Mouse (Mus musculus): ENCODE measurements at regions not wholly inside any gene's neighbourhood (a gene's known extent, or its start where the extent isn't known, plus 50 kb on each side); places are given as distances from the start of the nearest gene placed in this dataset.
A peak's percentile ranks its signal among the peaks of the same experiment; 100 is the strongest.

DNA sequence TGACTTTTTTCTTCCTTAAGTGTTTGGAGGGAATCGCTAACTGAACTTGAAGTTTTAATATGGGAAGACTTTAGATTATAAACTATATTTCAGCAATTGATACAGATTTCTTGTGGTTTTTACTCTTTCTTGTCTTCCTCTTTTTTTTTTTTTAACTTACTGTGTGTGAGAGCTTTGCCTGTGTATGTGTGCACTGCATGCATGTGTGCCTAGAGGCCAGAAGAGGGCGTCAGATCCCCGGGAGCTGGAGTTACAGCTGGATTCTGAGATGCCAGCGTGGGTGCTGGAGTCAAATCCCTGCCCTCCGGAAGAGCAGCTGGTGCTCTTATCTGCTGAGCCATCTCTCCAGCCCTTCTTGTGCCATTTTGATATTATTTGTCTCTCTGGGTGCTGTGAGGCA lies 129.6 kb downstream of the Trim33 start:
- DNase-seq (ENCODE audit: low read depth) = no peak

DNA sequence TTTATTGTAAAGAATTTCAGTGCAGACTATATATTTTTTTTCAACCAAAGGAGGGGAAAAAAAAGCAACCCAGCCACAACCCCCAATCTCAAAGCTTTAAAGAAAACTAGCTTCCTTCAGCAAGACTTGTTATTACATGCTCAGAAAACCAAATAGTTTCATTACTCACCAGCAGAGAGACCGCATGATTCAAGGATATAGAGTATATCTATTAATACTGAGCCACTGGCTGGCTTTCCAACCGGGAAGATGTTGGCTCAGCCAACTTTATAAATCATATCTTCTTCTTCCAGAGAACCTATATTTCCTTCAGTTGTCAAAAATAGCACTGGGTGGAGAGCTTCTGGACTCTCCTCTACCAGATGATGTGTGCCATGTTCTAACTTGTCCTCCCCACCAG lies 133.2 kb downstream of the Trim33 start:
- DNase-seq (ENCODE audit: low read depth) = peak; percentile 35

DNA sequence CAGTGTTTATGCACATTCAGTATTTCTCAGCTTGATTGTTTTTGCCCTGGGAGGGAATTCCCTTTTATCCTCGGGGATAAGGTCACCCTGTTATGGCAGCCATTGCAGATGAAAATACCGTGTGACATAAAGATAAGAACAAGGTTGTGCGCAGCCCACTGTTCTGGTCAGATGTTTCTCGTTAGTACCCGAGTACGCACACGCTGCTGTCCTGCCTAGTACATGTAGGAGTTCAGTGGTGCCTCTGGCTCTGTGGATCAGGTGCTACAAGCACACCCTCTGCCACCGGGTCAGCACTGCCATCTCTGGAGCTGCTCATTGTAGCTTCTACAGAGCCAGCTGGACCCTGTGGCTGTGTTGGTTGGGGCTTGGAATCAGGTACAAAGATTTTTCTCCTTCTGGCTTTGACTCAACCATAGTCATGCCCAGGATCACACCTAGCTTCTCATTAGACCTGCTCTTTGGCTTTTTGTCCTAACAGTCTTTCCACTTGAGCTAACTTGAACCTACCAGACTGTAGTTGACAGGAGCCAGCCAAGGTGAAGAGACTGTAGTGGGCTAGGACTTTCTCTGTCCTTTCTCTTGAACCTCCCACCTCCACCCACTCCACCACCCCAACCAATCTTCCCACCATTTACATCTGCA lies 136.1 kb downstream of the Trim33 start:
- no peak for DNase-seq (ENCODE audit: low read depth)

DNA sequence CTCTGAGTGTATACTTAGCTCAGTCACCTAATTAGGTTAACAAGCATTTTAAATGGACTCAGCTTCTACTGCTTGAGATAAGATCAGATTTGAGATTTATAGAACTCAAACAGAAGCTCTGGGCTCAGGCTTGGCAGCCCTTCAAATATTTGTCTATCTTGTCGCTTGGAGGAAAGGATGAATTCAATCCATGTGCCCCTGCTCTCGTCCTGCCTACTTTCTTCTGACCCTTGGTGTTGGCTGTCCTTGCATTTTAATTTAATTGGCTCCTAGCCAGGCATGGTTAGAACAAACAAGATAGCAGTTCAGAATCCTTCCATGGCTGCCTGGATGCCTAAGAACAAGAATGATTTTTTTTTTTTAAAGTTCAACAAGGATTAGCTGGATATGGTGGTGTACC lies 137.2 kb downstream of the Trim33 start:
- DNase-seq (ENCODE audit: low read depth) = peak; percentile 42

DNA sequence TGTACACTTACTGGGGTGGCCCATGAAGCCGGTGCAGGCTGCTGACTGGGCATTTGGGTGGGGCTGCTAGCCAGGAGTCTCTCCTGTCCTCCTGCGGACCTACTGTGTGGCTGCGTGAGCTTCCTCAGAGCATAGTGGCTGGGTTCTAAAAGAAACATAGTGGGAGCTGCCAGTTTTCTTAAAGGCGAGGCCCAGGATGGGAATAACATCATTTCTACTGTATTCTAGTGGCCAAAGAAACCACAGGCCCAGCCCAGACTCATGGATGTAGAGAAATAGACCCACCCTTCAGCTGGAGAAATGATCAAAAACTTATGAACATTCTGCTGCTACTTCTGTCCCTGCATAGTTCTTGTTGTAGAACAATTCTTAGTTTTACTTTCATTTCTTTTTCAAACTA lies 138.7 kb downstream of the Trim33 start:
- DNase-seq (ENCODE audit: low read depth) = no peak

DNA sequence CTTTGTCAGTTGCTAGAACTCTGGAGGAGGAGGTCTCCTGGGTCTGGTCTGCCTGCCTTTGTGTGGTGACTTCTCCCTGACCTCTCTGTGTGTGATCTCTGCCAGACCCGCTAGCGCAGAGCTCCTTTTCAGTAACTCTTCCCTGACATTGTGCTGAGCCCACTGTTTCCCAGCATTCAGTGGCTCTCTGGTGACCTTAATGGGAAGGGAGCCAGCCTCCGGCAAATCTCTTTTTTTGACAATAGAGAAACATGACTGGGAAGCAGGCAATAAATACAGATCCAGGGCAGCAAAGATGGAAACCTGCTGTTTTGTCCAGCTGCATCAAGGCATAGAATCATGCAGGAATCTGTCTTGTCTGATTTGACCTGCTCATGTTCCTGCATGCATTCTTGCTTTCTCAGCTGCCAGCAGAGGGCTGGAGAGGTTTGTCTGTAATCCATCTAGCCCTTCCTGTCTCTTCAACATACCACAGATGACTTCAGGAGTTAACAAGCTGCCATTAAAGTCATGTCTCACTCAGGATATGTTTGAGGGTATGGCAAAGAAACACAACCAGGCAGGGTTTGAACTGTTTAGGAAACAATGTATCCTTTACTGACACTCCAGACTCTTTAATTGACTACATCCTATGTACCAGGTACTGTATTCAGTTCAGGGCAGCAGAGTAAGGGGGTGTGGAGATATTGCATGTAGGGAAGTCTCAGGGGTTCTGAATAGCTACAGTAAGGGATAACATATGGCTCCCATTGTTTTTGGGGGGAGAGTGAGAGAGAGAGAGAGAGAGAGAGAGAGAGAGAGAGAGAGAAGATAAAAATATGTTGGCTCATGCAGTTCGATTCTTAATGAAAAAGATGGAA lies 140.9 kb downstream of the Trim33 start:
- DNase-seq (ENCODE audit: low read depth) = peak; percentile 59

DNA sequence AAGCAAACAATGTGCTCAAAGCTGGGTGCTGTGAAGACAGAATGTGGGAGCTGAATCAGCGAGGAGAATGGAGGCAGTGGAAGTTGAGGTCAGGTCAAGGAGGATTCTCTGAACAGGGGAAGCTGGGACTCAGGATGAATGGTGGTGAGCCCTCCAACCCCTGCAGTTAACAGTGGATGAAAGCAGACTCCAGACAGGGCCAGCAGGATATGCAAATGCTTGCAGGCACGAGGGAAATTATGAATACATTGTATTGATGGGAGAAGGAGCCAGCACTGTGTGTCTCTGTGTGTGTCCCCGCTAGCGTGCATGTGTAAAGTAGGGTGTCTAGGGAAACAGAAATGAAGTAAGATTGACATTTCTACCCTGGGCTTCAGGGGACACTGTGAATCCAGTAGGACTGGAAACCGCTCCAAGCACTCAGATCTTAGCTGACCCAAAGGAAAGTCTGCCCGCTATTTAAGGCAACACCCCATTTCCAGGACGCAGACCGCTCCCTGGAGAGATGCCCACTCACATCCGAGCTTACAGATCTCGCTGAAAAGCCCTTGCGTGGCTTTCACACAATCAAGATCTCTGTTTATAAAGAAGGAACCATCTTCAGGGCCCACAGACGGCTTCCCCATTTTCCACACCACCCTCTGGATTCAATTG lies 141.7 kb downstream of the Trim33 start:
- no peak for DNase-seq (ENCODE audit: low read depth)

DNA sequence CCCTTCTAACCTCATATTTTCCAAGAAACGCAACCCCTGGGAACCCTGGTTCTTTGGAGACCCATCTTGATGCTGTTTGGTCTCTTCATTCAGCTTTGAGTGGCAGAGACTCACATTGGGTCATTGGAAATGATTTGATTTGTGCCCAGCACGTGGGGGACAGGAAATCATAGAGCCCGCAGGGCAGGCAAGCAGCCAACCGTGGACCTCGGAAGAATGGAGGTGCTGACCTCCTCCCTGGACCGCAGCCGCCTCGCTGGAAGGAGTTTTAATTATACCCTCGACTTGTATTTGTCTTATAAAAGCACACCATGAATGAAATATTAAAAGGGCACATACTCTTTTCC lies 142.2 kb downstream of the Trim33 start:
- no peak for DNase-seq (ENCODE audit: low read depth)

DNA sequence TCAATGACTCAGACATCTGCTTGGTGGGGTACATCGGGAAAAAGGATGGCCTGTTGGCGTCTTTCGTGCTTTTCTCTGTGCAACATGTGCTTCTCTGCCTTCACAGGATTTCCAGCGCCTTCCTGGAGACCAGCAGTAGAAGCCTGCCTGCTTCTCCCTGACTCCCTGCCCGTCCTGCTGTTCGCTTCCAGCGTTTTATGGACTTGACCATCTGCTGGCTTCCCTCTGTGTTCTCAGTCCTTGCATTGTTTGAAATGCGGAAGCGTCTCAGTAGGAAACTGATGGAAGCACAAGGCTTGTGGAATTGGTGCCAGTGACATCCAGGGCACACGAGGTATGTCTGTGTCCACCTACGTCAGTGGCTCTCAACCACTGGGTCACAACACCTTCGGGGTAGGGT lies 143.7 kb downstream of the Trim33 start:
- no peak for DNase-seq (ENCODE audit: low read depth)

DNA sequence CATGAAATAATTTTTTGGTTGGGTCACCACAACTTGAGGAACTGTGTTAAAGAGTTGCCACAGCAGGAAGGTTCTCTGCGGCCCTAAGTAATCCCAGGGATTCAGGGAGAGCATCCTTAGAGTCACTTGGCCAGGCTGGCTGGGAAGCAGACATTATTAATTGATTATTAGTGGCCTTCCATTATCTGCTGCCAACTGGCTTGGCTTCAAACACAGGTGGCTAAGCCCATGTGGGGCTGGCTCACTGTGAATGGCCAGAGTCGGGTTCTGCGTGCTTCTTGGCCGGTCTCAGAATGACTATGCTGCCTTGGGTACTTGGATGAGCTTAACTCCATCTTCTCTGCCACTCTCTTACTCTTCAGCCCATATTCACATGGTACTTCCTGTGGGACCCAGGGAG lies 144.2 kb downstream of the Trim33 start:
- DNase-seq (ENCODE audit: low read depth) = no peak

DNA sequence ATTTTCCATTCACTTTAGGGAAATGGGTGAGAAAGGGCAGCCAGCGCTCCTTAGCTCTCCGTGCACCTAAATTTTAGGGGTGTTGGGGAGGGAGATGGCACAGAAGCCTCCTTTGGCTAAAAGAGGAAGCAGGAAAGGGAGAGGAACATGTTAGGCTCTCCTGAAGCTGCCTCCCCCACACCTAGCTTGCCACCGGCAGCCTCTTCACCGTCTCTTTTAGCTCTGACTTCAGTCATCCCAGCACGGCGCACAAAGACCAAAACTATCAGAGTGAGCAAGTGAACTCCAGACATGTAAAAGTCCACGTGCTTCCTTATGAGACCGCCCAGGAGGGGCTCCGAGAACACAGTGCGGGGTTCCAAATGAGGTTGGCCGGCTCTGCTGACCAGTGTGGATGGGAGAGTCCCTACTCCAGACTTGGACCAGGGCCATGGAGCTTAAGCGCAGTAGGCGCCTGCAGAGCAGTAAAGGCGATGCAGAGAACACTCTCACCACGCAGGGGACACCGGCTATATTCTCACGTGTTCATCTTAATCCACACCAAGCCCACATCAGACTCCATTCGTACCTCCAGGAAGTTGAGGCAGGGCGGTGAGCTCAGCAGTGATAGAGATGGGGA lies 146.8 kb downstream of the Trim33 start:
- no peak for DNase-seq (ENCODE audit: low read depth)

DNA sequence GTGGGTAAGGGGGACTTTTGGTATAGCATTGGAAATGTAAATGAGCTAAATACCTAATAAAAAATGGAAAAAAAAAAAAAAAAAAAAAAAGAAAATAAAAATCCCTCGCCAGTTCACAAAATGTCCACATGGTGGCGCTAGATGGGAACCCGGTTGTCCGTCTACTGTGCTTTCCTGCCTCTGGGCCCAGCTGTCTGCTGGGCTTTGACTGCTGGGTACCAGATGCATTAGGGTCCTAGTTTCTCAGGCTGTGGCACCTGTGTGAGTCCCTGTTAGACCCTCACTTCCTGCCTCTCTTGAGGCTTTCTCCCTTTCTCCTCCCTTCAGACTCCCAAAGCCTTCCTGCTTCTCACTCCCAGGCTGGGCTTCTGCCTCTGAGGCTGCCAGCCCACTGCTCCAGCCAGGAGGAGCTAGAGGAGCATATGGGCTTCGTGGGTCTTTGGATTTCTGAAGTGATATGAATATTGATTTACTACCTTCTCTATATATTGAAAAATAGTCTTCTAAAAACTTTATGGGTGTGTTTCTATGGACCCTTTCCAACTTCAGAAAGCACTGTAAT lies 145.7 kb upstream of the Syt6 start:
- peak; percentile 76 for DNase-seq (ENCODE audit: low read depth)

DNA sequence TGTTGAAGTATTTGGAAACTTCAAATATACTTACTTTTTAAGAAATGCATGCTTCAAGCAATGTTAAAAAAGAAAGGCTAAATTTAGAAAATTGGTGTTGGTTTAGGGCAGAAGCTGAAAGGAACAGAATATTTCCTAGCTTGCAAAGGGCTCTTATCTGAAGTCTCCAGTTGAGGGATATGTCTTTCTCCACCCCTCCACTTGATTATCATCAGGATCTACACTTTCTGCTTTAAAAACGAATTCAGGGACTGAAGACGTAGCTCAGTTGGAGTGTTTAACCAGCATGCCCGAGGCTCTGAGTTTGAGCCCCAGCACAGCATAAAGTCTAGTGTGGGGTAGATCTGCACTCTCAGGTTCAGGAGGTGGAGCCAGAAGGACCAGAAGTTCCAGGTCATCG lies 144.9 kb upstream of the Syt6 start:
- DNase-seq (ENCODE audit: low read depth) = no peak

DNA sequence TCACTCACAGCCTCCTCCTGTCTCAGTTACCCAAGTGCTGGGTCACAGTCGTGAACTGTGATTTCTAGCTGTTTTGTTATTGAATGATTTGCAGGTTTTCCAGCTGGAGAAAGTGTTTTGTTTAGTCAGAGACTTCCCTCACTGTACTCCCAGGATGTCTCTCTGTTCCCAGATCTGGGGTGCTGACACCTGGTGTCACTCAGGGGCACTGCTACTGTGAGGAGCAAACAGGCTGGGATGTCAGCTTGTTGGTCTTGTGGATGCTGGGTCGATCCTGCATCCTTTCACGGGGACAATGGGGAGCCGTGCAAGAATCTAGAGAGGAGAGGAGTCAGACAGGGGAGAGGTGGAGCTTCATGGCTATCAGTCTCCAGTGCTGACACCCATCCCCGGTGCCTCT lies 142.8 kb upstream of the Syt6 start:
- DNase-seq (ENCODE audit: low read depth) = no peak

DNA sequence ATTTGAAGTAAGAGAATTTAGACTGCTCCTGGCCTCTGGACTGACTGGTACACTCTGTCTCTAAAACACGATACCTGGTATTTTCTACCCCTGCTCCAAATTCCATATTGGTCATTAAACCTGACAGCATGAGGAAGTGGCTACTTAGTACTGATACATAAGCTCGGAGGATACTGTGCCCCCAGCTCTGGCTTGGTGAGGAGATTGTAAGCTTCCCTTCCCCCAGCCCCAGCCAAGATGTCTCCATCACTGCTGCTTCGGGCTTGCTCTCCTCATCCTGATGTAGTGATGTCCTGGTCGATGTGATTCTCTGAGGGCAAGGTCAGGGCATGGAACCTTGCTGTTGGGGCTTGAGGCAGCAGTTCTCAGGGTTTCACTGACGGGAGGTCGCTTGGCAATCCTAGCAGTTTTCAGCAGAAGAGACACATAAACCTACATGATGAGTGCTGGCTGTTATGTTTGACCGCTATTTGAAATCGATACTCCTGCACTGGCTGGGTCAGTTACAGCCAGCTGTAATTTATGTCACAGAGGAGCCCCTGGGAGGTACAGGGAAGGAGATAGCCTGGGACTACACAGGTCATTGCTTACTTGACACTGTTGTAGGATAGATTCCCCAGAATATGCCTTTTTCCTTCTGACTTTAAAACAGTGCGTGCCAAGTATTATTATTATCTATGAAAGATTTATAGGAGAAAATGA lies 138.0 kb upstream of the Syt6 start:
- DNase-seq (ENCODE audit: low read depth) = no peak

DNA sequence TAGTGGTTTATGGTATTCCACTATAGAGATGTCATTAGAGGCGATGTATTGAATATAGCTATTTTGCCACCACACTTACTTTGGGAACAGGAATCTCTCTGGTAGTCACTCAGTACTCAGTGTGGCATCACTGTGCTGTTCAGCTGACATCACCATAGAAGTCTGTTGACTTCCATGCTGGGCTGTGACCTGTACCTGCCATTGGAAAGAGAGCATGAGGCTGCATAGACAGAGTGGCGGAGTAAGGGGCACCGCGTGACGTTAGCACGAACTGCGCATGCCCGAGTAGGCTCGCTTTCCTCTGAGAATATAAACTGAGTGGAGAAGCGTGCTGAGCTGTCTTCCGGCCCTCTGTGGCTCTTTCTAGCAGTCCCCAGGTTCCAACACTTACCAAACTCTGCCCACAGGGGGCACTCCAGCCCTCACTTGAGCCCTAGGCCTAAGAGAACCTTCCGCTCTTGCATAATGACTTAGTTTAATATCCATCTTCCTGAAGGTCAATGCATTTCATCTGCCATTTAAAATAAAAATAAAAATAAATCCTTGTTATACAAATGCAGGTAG lies 136.2 kb upstream of the Syt6 start:
- peak; percentile 79 for DNase-seq (ENCODE audit: low read depth)

DNA sequence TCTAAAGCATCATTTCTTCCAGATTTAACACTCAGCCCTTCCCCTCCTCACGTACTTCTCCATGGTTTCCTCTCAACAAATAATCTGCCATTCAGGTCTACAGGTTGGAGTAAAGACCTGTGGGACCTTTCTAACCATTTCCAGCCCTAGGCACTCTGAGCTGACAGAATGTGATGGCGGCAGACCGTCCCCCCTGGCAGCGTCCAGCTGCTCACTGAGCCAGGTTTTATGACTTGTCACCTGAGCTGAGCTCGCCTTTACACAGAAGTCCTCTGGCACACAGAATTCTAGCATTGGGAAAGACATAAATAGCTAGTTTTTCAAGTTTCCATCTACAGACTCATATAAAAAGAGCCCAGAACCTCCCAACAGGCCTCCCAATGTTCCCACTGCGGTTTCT lies 131.8 kb upstream of the Syt6 start:
- DNase-seq (ENCODE audit: low read depth) = no peak

DNA sequence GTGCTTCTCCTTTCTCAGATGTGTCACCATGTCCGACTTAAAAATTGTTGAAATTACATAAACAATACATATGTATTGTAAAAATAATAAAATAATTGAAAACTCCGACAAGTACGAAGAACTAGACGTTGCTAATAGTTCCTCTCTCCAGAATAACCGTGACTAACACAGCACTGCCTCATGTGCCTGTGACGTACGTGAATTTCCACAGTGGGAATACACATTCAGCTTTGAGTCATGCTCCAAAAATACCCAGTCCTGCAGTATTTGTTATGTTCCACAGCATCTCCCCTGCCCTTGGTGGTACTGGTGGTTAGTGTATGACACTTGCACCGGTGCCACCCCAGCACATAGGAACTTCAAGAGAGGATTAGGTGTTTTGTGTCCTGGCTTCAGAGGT lies 129.2 kb upstream of the Syt6 start:
- peak; percentile 52 for DNase-seq (ENCODE audit: low read depth)

DNA sequence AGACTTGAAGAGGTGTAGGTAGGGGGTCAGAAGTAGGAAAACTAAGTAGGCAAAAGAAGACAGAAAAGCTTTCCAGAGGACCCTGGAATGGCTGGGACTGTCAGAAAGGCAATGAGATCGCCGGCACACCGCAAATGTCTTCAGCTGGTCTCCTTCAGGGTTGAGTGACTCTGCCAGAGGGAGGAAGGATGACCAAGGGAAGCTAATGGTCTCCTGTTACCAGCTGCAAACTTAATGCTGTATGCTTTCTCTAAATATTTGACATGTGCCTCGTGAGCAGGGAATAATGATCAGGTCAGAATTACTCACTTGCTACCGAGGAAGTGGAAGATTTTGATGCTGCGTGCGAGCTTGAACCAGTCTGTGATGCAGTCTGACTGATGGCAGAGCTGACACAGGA lies 125.2 kb upstream of the Syt6 start:
- DNase-seq (ENCODE audit: low read depth) = no peak

DNA sequence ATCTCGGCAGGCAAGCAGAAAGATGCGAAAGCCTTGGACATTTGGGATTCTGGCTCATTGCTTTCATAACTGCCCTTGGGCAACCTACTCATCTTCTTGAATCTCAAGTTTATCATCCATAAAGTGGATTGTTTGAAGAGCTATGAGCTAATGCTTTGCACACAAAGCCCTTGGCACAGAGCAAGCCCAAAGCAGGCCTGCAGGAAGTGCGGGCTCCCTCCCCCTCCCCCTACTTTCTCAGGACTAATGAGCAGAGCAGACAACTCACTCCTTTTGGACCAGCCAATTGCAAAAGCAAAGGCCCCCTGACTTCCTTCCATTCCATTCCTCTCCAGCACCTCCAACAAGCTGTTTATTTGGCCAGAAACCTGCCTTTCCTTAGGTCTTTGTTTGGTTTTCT lies 123.1 kb upstream of the Syt6 start:
- peak; percentile 24 for DNase-seq (ENCODE audit: low read depth)

DNA sequence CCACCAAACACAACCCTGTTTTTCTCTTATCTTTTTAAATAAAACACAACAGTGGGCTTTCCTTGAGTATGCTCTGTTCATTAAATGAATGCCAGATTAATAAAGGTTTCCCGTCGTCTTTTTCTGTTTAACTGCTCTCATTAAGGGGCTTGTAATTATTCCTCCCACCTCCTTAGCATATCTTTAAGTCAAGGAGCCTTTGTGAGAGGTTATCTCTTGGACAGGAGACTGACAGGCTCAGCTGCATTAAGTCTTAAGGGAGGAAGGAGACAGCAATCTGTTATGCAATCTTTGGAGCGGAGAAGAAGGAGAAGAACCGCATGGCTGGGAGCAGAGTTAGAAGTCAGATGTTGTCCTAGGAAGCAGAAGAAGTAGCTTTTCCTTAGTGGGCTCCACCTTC lies 111.3 kb upstream of the Syt6 start:
- no peak for DNase-seq (ENCODE audit: low read depth)

DNA sequence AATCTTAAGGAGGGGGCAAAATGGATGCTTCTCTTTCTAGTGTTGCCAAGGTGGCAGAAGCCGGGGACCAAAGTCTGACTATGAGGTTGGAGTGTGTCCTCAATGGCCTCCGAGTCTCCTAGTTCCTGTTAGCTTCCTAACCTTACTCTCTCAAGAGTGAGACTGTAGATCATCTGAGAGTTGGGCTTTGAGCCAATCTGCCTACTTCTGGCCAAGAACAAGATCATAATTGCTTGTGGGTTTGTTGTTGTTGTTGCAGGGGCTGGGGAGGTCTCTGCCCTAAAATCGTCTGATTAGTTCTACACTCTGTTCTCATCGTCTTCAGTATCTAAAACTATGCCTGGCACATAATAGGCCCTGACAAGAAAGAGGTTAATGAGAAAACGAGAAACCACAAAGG lies 110.8 kb upstream of the Syt6 start:
- DNase-seq (ENCODE audit: low read depth) = peak; percentile 38

Measured in NIH3T3 (cell line).